Mouse (Mus musculus) forebrain, embryonic 14.5 days (tissue): Measurements from ENCODE around the gene Hist1h4b. TPM values are rescaled to one million over a fixed set of nuclear protein-coding genes. Genes with fewer than 3 reads are reported as not detected.

Experiments used
- ATAC-seq: fragments of 200-750 bp; cut with Nextera tagmentation; 2 replicates; pipeline ENCODE4 v1.8.0; 2017; ENCODE audit warnings: mild to moderate bottlenecking, moderate library complexity
- DNase-seq: peaks from one replicate; pipeline ENCODE4 v3.0.0-alpha.2; 2015; ENCODE audit warnings: low spot score
- H3K27ac ChIP-seq: fragments of 300-500 bp; sonication (generic); 2 replicates; pipeline ENCODE4 v1.5.1; 2014; ENCODE audit warnings: low read depth, mild to moderate bottlenecking, control low read depth, low read length, moderate library complexity
- H3K27me3 ChIP-seq: fragments of 300-500 bp; sonication (generic); replicated peaks from 2 replicates; pipeline ENCODE4 v1.6.1; 2014; ENCODE audit warnings: low read length, control low read depth, mixed read lengths; ENCODE audit not compliant: control insufficient read depth, insufficient read depth
- H3K36me3 ChIP-seq: fragments of 300-500 bp; sonication (generic); 2 replicates; pipeline ENCODE4 v1.6.1; 2014; ENCODE audit warnings: low read length, control low read depth; ENCODE audit not compliant: control insufficient read depth, insufficient read depth
- H3K4me1 ChIP-seq: fragments of 300-500 bp; sonication (generic); 2 replicates; pipeline ENCODE4 v1.6.1; 2014; ENCODE audit warnings: antibody characterized with exemption, low read length, control low read depth; ENCODE audit not compliant: control insufficient read depth, insufficient read depth
- H3K4me2 ChIP-seq: fragments of 300-500 bp; sonication (generic); 2 replicates; pipeline ENCODE4 v1.6.1; 2014; ENCODE audit warnings: mild to moderate bottlenecking, control low read depth, low read length
- H3K4me3 ChIP-seq: fragments of 300-500 bp; sonication (generic); 2 replicates; pipeline ENCODE4 v1.5.1; 2014; ENCODE audit warnings: low read depth, low read length, control low read depth
- H3K9ac ChIP-seq: fragments of 300-500 bp; sonication (generic); 2 replicates; pipeline ENCODE4 v1.6.1; 2014; ENCODE audit warnings: mild to moderate bottlenecking, low read length, control low read depth, moderate library complexity
- H3K9me3 ChIP-seq: fragments of 300-500 bp; sonication (generic); replicated peaks from 2 replicates; pipeline ENCODE4 v1.6.1; 2016; ENCODE audit warnings: low read length, control low read depth, mixed read lengths; ENCODE audit not compliant: control insufficient read depth
- WGBS: fragments of 180-500 bp; shearing (Covaris S2); extraction: QIAGEN DNeasy Blood & Tissue Kit; methylation state at CpG from one replicate; pipeline ENCODE4 v1.1.7; 2014; 5-methylcytosine and 5-hydroxymethylcytosine counted together
- polyA plus RNA-seq: library from polyadenylated mRNA; unstranded; fragments of >200 nt; fragmentation: Nextera tagmentation; extraction: Ambion mirVana; gene quantifications from 2 replicates; pipeline ENCODE4 v1.2.1, GENCODE M21; 2014

Gene Hist1h4b
- polyA plus RNA-seq, 1 experiment from 2014 or later, result 4.7 TPM

DNA sequence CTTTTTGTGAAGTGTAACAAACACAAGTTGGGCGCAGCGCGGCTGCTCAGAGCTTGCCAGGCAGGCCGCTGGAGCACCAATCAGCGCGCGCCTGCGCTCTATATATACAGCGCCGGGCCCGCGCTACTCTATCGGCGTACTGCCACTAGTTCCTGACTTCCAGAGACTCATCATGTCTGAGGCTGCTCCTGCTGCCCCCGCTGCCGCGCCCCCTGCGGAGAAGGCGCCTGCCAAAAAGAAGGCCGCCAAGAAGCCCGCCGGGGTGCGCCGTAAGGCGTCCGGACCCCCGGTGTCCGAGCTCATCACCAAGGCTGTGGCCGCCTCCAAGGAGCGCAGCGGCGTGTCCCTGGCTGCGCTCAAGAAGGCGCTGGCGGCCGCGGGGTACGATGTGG, 18.1 kb upstream of the Hist1h4b start, which contains the start of gene Hist1h1c:
Hist1h1c (plus strand) TSS at position 132 of the 392 bp plus-strand sequence.
- no peaks in the 10 kb centered on the region for H3K36me3 ChIP-seq
- peak within 1 kb of the TSS; percentile 95 for H3K27ac ChIP-seq
- H3K9me3 ChIP-seq, result no peaks in the 10 kb centered on the region
- H3K4me1 ChIP-seq, result peaks cover 6% of the 10 kb centered on the region; the same call in 1 of the 2 replicates
- H3K4me2 ChIP-seq, result peak within 1 kb of the TSS; percentile 77
- under 1% methylated on average over 31 of the region's 38 CpGs for WGBS
- peak; percentile 97 for ATAC-seq
- H3K27me3 ChIP-seq, result no peaks in the 10 kb centered on the region
- H3K9ac ChIP-seq, result peak within 1 kb of the TSS; percentile 76
- peak; percentile 96 for DNase-seq
- H3K4me3 ChIP-seq, result peak within 1 kb of the TSS; percentile 44

- H3K9me3 ChIP-seq, result no peaks in the 10 kb centered on the region
- H3K4me2 ChIP-seq, result peak overlapping the region; percentile 77
- H3K9ac ChIP-seq, result peak overlapping the region; percentile 76
- no peaks in the 10 kb centered on the region for H3K27me3 ChIP-seq
- DNase-seq, result peak; percentile 96
- no peaks in the 10 kb centered on the region for H3K36me3 ChIP-seq
- H3K4me1 ChIP-seq, result peaks cover 6% of the 10 kb centered on the region; the same call in 1 of the 2 replicates
- peak overlapping the region; percentile 44 for H3K4me3 ChIP-seq
- H3K27ac ChIP-seq, result peak overlapping the region; percentile 95
- ATAC-seq, result peak; percentile 88
- under 1% methylated on average over 39 of the region's 39 CpGs for WGBS
Observed at GRCm38 (mm10) chr13:23739069-23739921, 17.5 kb upstream of the Hist1h4b start.

GRCm38 (mm10) chr13:23739922-23740252, 16.9 kb upstream of the Hist1h4b start:
- ATAC-seq, result no peak; the same call in 1 of the 2 replicates
- H3K27ac ChIP-seq, result peak overlapping the region; percentile 95
- no peak for DNase-seq
- H3K4me1 ChIP-seq, result peaks cover 6% of the 10 kb centered on the region; the same call in 1 of the 2 replicates
- no peaks in the 10 kb centered on the region for H3K27me3 ChIP-seq
- H3K4me3 ChIP-seq, result peak overlapping the region; percentile 44
- peak overlapping the region; percentile 77 for H3K4me2 ChIP-seq
- H3K36me3 ChIP-seq, result no peaks in the 10 kb centered on the region
- no peaks in the 10 kb centered on the region for H3K9me3 ChIP-seq
- peak overlapping the region; percentile 76 for H3K9ac ChIP-seq
- WGBS, result under 1% methylated on average over 14 of the region's 14 CpGs

GRCm38 (mm10) chr13:23740256-23740840, 16.5 kb upstream of the Hist1h4b start:
- Histone ChIP-seq H3K27me3 (no peaks in the 10 kb centered on the region), H3K4me1 (peaks cover 6% of the 10 kb centered on the region; the same call in 1 of the 2 replicates), H3K4me2 (peak overlapping the region; percentile 77), H3K36me3 (no peaks in the 10 kb centered on the region), H3K9ac (peak overlapping the region; percentile 76), H3K4me3 (peak overlapping the region; percentile 44), H3K9me3 (no peaks in the 10 kb centered on the region), H3K27ac (peak overlapping the region; percentile 95; the same call in 1 of the 2 replicates)
- DNase-seq (no peak), ATAC-seq (no peak)
- WGBS, result 41% methylated on average over 13 of the region's 13 CpGs

DNA sequence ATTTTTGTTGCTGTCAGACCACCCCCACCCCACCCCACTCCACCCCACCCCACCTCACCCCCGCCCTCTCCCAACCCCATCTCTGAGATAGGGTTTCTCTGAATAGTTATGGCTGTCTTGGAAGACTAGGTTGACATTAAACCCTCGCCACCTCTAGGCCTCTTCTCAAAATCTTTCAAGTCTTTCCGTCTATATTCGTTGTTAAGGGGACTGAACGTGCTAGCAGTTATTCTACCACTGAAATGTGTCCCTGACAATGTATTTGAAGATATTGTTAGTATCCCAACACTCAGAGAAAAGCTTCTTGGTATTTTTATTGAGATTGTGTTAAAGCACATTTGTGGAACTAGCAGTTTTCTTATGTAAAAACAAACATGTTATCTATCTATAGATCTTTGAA, 15.9 kb upstream of the Hist1h4b start:
- Histone ChIP-seq H3K27ac (no peak overlapping the region), H3K27me3 (no peaks in the 10 kb centered on the region), H3K36me3 (no peaks in the 10 kb centered on the region), H3K4me2 (peak overlapping the region; percentile 77), H3K4me3 (no peak overlapping the region), H3K9me3 (no peaks in the 10 kb centered on the region), H3K4me1 (peaks cover 6% of the 10 kb centered on the region; the same call in 1 of the 2 replicates), H3K9ac (no peak overlapping the region)
- WGBS, result 67% methylated on average over 5 of the region's 5 CpGs
- ATAC-seq (no peak), DNase-seq (no peak)

- peaks cover 7% of the 10 kb centered on the region; the same call in 1 of the 2 replicates for H3K4me1 ChIP-seq
- H3K4me3 ChIP-seq, result no peak overlapping the region
- DNase-seq (no peak), ATAC-seq (no peak)
- no peak overlapping the region for H3K4me2 ChIP-seq
- H3K36me3 ChIP-seq, result no peaks in the 10 kb centered on the region
- no peaks in the 10 kb centered on the region for H3K27me3 ChIP-seq
- no peak overlapping the region for H3K9ac ChIP-seq
- no peak overlapping the region for H3K27ac ChIP-seq
- H3K9me3 ChIP-seq, result no peaks in the 10 kb centered on the region
Observed at GRCm38 (mm10) chr13:23742007-23742406, 14.8 kb upstream of the Hist1h4b start.

- ATAC-seq, result no peak
- Histone ChIP-seq H3K9me3 (no peaks in the 10 kb centered on the region), H3K4me3 (no peak overlapping the region), H3K36me3 (no peaks in the 10 kb centered on the region), H3K4me2 (no peak overlapping the region), H3K27me3 (no peaks in the 10 kb centered on the region), H3K27ac (no peak overlapping the region), H3K9ac (no peak overlapping the region), H3K4me1 (peaks cover 17% of the 10 kb centered on the region)
- no peak for DNase-seq
- 79% methylated on average over 5 of the region's 5 CpGs for WGBS
Observed at GRCm38 (mm10) chr13:23743215-23743614, 13.6 kb upstream of the Hist1h4b start.

DNA sequence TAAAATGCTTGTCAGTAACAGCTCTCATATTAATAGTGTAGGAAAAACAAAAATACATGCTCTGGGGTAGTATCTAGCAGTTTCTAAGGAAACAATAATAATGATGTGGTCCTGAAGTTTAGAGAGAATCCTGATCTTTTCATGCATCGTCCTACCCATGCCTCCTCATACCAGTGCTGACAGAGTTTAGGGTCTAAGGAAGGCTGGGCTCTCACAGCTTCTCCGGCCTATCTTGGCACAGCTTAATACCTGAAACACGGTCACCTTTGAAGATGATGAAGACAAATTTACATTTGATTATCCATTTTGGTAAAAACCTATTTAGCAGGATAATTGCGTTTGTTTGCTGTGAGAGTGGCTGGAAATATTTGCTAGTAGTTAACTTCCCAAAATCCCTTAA, 12.8 kb upstream of the Hist1h4b start:
- peaks cover 17% of the 10 kb centered on the region for H3K4me1 ChIP-seq
- H3K9ac ChIP-seq, result peak overlapping the region; percentile 61
- 32% methylated on average over 4 of the region's 4 CpGs for WGBS
- no peaks in the 10 kb centered on the region for H3K9me3 ChIP-seq
- peak overlapping the region; percentile 38; the same call in 1 of the 2 replicates for H3K4me3 ChIP-seq
- H3K27ac ChIP-seq, result no peak overlapping the region
- H3K4me2 ChIP-seq, result peak overlapping the region; percentile 54
- no peaks in the 10 kb centered on the region for H3K36me3 ChIP-seq
- no peaks in the 10 kb centered on the region for H3K27me3 ChIP-seq
- DNase-seq (no peak), ATAC-seq (no peak)
